Mouse (Mus musculus) heart, embryonic 10.5 days (tissue): ENCODE data around the gene Dnaic2. TPM values are rescaled to one million over a fixed set of nuclear protein-coding genes. Genes with fewer than 3 reads are reported as not detected.
A peak's percentile ranks its signal among the peaks of the same experiment; 100 is the strongest.

Experiments used
- DNase-seq: peaks from one replicate; pipeline ENCODE4 v3.0.0-alpha.2; 2017; ENCODE audit warnings: low spot score
- H3K27ac ChIP-seq: fragments of 300-500 bp; sonication (generic); 2 replicates; pipeline ENCODE4 v1.5.1; 2016; ENCODE audit warnings: mild to moderate bottlenecking
- H3K27me3 ChIP-seq: fragments of 300-500 bp; sonication (generic); 2 replicates; pipeline ENCODE4 v1.6.1; 2016; ENCODE audit warnings: mild to moderate bottlenecking; ENCODE audit not compliant: poor library complexity, insufficient read depth, severe bottlenecking
- H3K36me3 ChIP-seq: fragments of 300-500 bp; sonication (generic); 2 replicates; pipeline ENCODE4 v1.6.1; 2016; ENCODE audit warnings: mild to moderate bottlenecking, moderate library complexity
- H3K4me1 ChIP-seq: fragments of 300-500 bp; sonication (generic); 2 replicates; pipeline ENCODE4 v1.6.1; 2016; ENCODE audit warnings: mild to moderate bottlenecking
- H3K4me3 ChIP-seq: fragments of 300-500 bp; sonication (generic); 2 replicates; pipeline ENCODE4 v1.5.1; 2016; ENCODE audit warnings: mild to moderate bottlenecking, moderate library complexity
- H3K9me3 ChIP-seq: fragments of 300-500 bp; sonication (generic); 2 replicates; pipeline ENCODE4 v1.6.1; 2016; ENCODE audit warnings: mild to moderate bottlenecking, moderate library complexity
- WGBS: fragments of 180-500 bp; shearing (Covaris S2); methylation state at CpG from one replicate; pipeline ENCODE4 v1.1.7; 2016; 5-methylcytosine and 5-hydroxymethylcytosine counted together
- polyA plus RNA-seq: library from polyadenylated mRNA; unstranded; fragments of >200 nt; fragmentation: Nextera tagmentation; extraction: Ambion mirVana; gene quantifications from 2 replicates; pipeline ENCODE4 v1.2.1, GENCODE M21; 2016

The Dnaic2 gene
- 0.19 and 0.53 TPM in 2 replicates for polyA plus RNA-seq

- H3K4me3 ChIP-seq, result peak within 1 kb of the TSS; percentile 50
- no peaks in the 10 kb centered on the region for H3K9me3 ChIP-seq
- H3K27ac ChIP-seq, result peak within 1 kb of the TSS; percentile 4; the same call in 1 of the 2 replicates
- H3K27me3 ChIP-seq, result peaks cover 22% of the 10 kb centered on the region
- DNase-seq, result peak; percentile 92
- H3K36me3 ChIP-seq, result no peaks in the 10 kb centered on the region
- 12% methylated on average over 34 of the region's 34 CpGs for WGBS
- peaks cover 18% of the 10 kb centered on the region for H3K4me1 ChIP-seq
These were observed at the start of gene Dnaic2 for GRCm38 (mm10) chr11:114726965-114727825. TSS of gene Dnaic2 (plus strand) at chr11:114727408.

DNA sequence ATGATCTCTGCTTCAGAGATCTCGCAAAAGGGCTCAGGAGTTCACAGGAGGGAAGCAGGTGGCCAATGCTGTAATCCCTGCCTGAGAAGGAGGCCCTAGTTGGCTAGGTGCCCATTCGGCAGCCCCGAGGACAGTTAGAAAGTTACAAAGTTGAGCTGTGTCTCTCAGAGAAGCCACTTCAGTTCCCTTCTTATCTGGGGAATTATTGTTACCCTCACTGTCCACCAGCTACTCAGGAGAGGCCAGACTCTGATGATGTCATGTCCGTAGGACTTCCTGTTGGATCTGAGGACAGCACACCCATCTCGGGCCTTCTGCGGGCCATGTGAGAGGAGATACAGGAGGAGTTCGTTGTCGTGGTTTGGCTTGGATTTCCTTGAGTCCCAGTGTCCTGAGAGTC is 47.6 kb upstream of the Dnaic2 start:
- peak overlapping the region; percentile 62 for H3K27ac ChIP-seq
- H3K9me3 ChIP-seq, result no peaks in the 10 kb centered on the region
- no peaks in the 10 kb centered on the region for H3K36me3 ChIP-seq
- H3K27me3 ChIP-seq, result peaks cover 13% of the 10 kb centered on the region
- no peak overlapping the region for H3K4me3 ChIP-seq
- 45% methylated on average over 8 of the region's 8 CpGs for WGBS
- H3K4me1 ChIP-seq, result peaks cover 55% of the 10 kb centered on the region
- no peak for DNase-seq

DNA sequence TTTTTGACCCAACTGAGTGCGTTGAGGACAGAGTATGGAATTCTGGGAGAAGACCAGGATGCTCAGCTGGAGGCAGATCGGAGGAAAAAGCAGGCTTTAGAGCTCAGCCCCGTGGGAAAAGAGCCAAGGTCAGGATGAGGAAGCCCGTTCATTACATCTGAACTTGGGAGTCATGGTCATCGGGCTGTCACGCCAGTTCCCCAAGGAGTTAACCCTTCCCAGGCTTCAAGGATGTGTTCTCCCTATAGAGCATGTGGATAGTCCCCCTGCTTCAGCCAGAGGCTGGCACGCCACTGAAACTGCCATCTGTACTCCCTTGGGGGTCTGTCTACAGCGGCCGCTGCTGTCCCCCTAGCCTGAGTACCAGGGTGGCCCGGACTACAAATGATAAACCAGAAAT is 46.9 kb upstream of the Dnaic2 start:
- no peak for DNase-seq
- no peak overlapping the region for H3K4me3 ChIP-seq
- H3K27ac ChIP-seq, result peak overlapping the region; percentile 49; the same call in 1 of the 2 replicates
- 65% methylated on average over 10 of the region's 10 CpGs for WGBS
- H3K36me3 ChIP-seq, result no peaks in the 10 kb centered on the region
- no peaks in the 10 kb centered on the region for H3K9me3 ChIP-seq
- peaks cover 13% of the 10 kb centered on the region for H3K27me3 ChIP-seq
- peaks cover 58% of the 10 kb centered on the region for H3K4me1 ChIP-seq

GRCm38 (mm10) chr11:114681054-114681453 is 46.2 kb upstream of the Dnaic2 start:
- no peaks in the 10 kb centered on the region for H3K9me3 ChIP-seq
- H3K4me1 ChIP-seq, result peaks cover 58% of the 10 kb centered on the region
- 75% methylated on average over 5 of the region's 5 CpGs for WGBS
- no peak overlapping the region for H3K4me3 ChIP-seq
- H3K27me3 ChIP-seq, result peaks cover 13% of the 10 kb centered on the region
- H3K36me3 ChIP-seq, result no peaks in the 10 kb centered on the region
- peak overlapping the region; percentile 49 for H3K27ac ChIP-seq
- DNase-seq, result no peak

GRCm38 (mm10) chr11:114682321-114682900 is 44.8 kb upstream of the Dnaic2 start:
- DNase-seq, result no peak
- Histone ChIP-seq H3K4me3 (no peak overlapping the region), H3K27me3 (peaks cover 4% of the 10 kb centered on the region; the same call in 1 of the 2 replicates), H3K36me3 (no peaks in the 10 kb centered on the region), H3K27ac (no peak overlapping the region), H3K4me1 (peaks cover 50% of the 10 kb centered on the region), H3K9me3 (no peaks in the 10 kb centered on the region)
- 91% methylated on average over 13 of the region's 13 CpGs for WGBS

DNA sequence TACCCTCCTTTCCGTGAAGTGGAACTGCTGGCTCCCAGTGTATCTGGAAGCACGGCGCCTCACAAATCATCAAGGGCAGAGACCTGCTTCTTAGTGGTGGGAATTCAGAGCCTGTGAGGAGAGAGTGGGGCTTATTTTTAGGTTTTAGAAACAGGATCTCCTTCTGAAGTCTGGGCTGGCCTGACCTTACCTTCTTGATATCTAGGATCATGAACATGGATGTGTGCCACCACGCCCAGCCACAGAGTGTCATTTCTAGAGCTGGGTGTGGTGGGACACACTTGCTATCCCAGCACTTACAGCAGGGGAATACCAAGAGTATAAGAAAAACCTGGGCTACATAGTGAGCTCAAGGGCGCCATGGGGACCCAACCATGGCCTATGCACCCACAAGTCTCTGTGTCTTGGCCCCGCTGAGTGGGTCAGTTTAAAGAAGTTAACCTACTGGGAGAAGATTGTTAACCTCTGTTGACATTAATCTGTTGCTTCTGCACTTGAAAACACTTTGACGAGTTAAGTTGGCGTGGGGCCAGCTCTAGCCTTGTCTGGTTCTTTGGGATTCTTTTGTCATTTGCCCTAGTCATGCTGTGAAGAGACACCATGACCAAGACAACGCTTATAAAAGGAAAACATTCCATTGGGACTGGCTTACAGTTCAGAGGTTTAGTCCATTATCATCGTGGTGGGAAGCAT is 44.0 kb upstream of the Dnaic2 start:
- Histone ChIP-seq H3K9me3 (no peaks in the 10 kb centered on the region), H3K27me3 (no peaks in the 10 kb centered on the region), H3K27ac (no peak overlapping the region), H3K4me1 (peaks cover 50% of the 10 kb centered on the region), H3K36me3 (no peaks in the 10 kb centered on the region), H3K4me3 (no peak overlapping the region)
- DNase-seq, result no peak
- WGBS, result 89% methylated on average over 10 of the region's 10 CpGs

DNA sequence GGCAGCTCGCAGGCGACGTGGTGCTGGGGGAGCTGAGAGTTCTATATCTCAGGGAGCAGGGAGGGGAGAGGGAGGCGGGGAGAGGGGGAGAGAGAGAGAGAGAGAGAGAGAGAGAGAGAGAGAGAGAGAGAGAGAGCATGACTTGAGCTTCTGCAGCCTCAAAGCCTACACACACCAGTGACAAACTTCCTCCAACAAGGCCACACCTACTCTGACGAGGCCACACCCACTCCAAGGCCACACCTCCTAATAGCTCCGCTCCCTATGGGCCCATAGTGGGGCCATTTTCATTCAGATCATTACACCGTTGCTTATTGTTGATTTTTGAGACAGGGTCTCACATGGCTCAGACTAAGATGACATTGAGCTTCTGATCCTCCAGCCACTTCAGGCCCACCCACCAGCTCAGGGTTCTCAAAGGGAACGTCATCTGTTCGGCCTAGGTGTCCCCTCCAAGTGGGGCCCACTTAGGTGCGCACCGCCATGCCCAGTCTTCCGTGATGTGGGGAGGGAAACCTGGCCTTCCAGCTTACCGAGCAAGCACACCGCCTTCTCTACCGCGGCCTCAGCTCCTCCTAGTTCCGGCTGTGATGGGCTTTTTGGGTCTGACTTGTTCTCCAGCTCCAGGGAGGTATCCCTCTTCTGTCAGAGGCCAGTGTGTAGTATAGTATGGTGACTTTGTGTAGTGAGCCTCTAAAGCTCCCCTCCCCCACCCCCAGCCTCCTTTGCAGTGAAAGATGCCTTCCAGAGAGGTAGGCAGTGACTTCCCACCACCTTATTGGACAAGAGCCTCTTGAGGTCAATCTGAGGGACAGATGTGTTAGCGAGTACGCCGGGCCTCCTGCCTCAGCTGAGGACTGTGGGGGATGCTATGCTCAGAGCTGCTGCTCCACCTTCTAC is 43.2 kb upstream of the Dnaic2 start:
- Histone ChIP-seq H3K9me3 (no peaks in the 10 kb centered on the region), H3K27me3 (no peaks in the 10 kb centered on the region), H3K27ac (peak overlapping the region; percentile 78; the same call in 1 of the 2 replicates), H3K36me3 (no peaks in the 10 kb centered on the region), H3K4me1 (peaks cover 49% of the 10 kb centered on the region), H3K4me3 (0 out of 2 replicates have a peak overlapping the region, but pooled peaks have one; percentile 31)
- no peak for DNase-seq
- 65% methylated on average over 20 of the region's 20 CpGs for WGBS

GRCm38 (mm10) chr11:114684627-114685373 is 42.4 kb upstream of the Dnaic2 start:
- H3K4me3 ChIP-seq, result no peak overlapping the region
- H3K4me1 ChIP-seq, result peaks cover 41% of the 10 kb centered on the region
- 51% methylated on average over 14 of the region's 14 CpGs for WGBS
- no peaks in the 10 kb centered on the region for H3K27me3 ChIP-seq
- no peak for DNase-seq
- H3K36me3 ChIP-seq, result no peaks in the 10 kb centered on the region
- H3K9me3 ChIP-seq, result no peaks in the 10 kb centered on the region
- peak overlapping the region; percentile 78 for H3K27ac ChIP-seq

- WGBS, result 70% methylated on average over 9 of the region's 9 CpGs
- no peaks in the 10 kb centered on the region for H3K9me3 ChIP-seq
- no peaks in the 10 kb centered on the region for H3K27me3 ChIP-seq
- peak overlapping the region; percentile 56 for H3K27ac ChIP-seq
- no peak for DNase-seq
- no peak overlapping the region for H3K4me3 ChIP-seq
- H3K4me1 ChIP-seq, result peaks cover 33% of the 10 kb centered on the region
- H3K36me3 ChIP-seq, result peaks cover 7% of the 10 kb centered on the region; the same call in 1 of the 2 replicates
These were observed 41.6 kb upstream of the Dnaic2 start for GRCm38 (mm10) chr11:114685526-114686040.

GRCm38 (mm10) chr11:114686221-114686959 is 40.8 kb upstream of the Dnaic2 start:
- Histone ChIP-seq H3K9me3 (no peaks in the 10 kb centered on the region), H3K27ac (0 out of 2 replicates have a peak overlapping the region, but pooled peaks have one; percentile 6), H3K36me3 (peaks cover 7% of the 10 kb centered on the region; the same call in 1 of the 2 replicates), H3K4me3 (no peak overlapping the region), H3K4me1 (peaks cover 29% of the 10 kb centered on the region), H3K27me3 (no peaks in the 10 kb centered on the region)
- WGBS, result 89% methylated on average over 16 of the region's 16 CpGs
- no peak for DNase-seq
